Mouse (Mus musculus): ENCODE measurements around the gene Lclat1. TPM values are rescaled to one million over a fixed set of nuclear protein-coding genes. Genes with fewer than 3 reads are reported as not detected.
A peak's percentile ranks its signal among the peaks of the same experiment; 100 is the strongest.

Lclat1 gene
- polyA plus RNA-seq, 1 experiment from 2014 or later, result 54.6 TPM

DNA sequence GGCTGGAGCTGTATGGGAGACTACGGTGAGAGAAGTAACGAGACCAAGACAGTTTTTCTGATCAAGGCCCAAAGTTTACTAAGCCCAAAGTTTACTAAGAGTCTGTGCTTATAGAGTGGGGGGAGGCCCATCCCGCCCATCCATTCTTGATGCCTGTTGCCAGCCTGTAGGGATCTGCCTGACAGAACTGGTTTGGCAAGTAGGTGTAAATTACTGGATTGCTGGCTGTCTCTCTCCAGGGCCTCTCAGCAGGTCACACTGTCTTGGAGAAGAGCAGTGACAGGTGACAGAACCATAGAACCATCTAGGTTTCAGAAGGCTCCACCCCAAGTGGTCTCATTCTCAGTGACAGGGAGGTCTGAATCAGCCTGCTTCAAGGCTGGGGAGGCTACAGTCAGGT is 109.5 kb downstream of the Lclat1 start:
- WGBS, result 91% methylated on average over 3 of the region's 3 CpGs
- ATAC-seq (ENCODE audit: insufficient number of reproducible peaks, insufficient read depth, low FRiP score, low read depth), result no peak

GRCm38 (mm10) chr17:73220746-73221145 is 113.0 kb downstream of the Lclat1 start:
- Histone ChIP-seq H3K9ac (ENCODE audit: low read length) (peak overlapping the region; percentile 1), H3K36me3 (ENCODE audit: control insufficient read depth, insufficient read depth, low read length) (peaks cover 8% of the 10 kb centered on the region; the same call in 1 of the 2 replicates), H3K27me3 (ENCODE audit: control insufficient read depth, insufficient read depth, low read length) (no peaks in the 10 kb centered on the region), H3K4me3 (ENCODE audit: control insufficient read depth in 1 of 2, insufficient read depth in 1 of 2, low read depth in 1 of 2, low read length in 2 of 2) (no peak overlapping the region), H3K4me1 (ENCODE audit: control insufficient read depth in 2 of 2, insufficient read depth in 2 of 2, low read length in 2 of 2) (peaks cover 17 to 57% of the 10 kb centered on the region in 2 experiments), H3K9me3 (ENCODE audit: control insufficient read depth, low read length) (no peaks in the 10 kb centered on the region), H3K4me2 (ENCODE audit: low read length) (peak overlapping the region; percentile 26), H3K27ac (replicated peaks in 1 of 2; ENCODE audit: control insufficient read depth in 1 of 2, insufficient read depth in 1 of 2, low read depth in 2 of 2, low read length in 2 of 2) (peak overlapping the region; percentile 49 to 73; a peak in 3 of 4 replicates)
- no peak for ATAC-seq (ENCODE audit: insufficient number of reproducible peaks, insufficient read depth, low FRiP score, low read depth)
- whole genome bisulfite sequencing, result 31% methylated on average over 7 of the region's 7 CpGs

More for the DNA sequence above, 109.5 kb downstream of the Lclat1 start:
- Histone ChIP-seq H3K36me3 (ENCODE audit: control insufficient read depth, insufficient read depth, low read length) (peaks cover 8% of the 10 kb centered on the region; the same call in 1 of the 2 replicates), H3K27me3 (ENCODE audit: control insufficient read depth, insufficient read depth, low read length) (no peaks in the 10 kb centered on the region), H3K4me2 (ENCODE audit: low read length) (no peak overlapping the region), H3K27ac (replicated peaks in 1 of 2; ENCODE audit: control insufficient read depth in 1 of 2, insufficient read depth in 1 of 2, low read depth in 2 of 2, low read length in 2 of 2) (no peak overlapping the region), H3K9ac (ENCODE audit: low read length) (no peak overlapping the region), H3K4me1 (ENCODE audit: control insufficient read depth in 2 of 2, insufficient read depth in 2 of 2, low read length in 2 of 2) (peaks cover 12 to 34% of the 10 kb centered on the region in 2 experiments), H3K4me3 (ENCODE audit: control insufficient read depth in 1 of 2, insufficient read depth in 1 of 2, low read depth in 1 of 2, low read length in 2 of 2) (no peak overlapping the region), H3K9me3 (ENCODE audit: control insufficient read depth, low read length) (no peaks in the 10 kb centered on the region)

GRCm38 (mm10) chr17:73222077-73222476 is 114.3 kb downstream of the Lclat1 start:
- H3K9ac ChIP-seq (ENCODE audit: low read length), result peak overlapping the region; percentile 45; the same call in 1 of the 2 replicates
- peaks cover 19 to 69% of the 10 kb centered on the region in 2 experiments for H3K4me1 ChIP-seq (ENCODE audit: control insufficient read depth in 2 of 2, insufficient read depth in 2 of 2, low read length in 2 of 2)
- peaks cover 5% of the 10 kb centered on the region; the same call in 1 of the 2 replicates for H3K36me3 ChIP-seq (ENCODE audit: control insufficient read depth, insufficient read depth, low read length)
- peak overlapping the region; percentile 35 to 70 for H3K27ac ChIP-seq (replicated peaks in 1 of 2; ENCODE audit: control insufficient read depth in 1 of 2, insufficient read depth in 1 of 2, low read depth in 2 of 2, low read length in 2 of 2)
- H3K27me3 ChIP-seq (ENCODE audit: control insufficient read depth, insufficient read depth, low read length), result no peaks in the 10 kb centered on the region
- 34% methylated on average over 7 of the region's 7 CpGs for WGBS
- no peaks in the 10 kb centered on the region for H3K9me3 ChIP-seq (ENCODE audit: control insufficient read depth, low read length)
- H3K4me3 ChIP-seq (ENCODE audit: control insufficient read depth in 1 of 2, insufficient read depth in 1 of 2, low read depth in 1 of 2, low read length in 2 of 2), result no peak overlapping the region
- ATAC-seq (ENCODE audit: insufficient number of reproducible peaks, insufficient read depth, low FRiP score, low read depth), result no peak
- no peak overlapping the region for H3K4me2 ChIP-seq (ENCODE audit: low read length)

DNA sequence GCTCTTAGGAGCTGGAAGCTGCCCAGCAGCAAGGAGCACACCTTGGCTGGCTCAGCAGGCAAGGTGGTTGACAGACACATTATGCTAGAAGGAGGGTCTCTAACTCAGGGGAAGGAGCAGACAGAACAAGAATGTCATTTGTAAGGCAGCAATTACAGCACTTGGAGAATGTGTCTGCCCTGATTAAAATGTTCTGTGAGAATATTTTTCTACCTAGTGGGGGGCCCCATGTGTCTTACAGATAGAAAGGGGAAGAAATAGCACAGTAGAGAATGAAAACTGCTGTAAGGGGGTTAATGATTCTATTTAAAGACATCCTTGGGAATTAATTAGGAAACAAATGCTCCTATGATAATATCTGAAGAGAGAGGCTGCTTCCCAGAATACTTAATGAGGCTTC is 117.7 kb downstream of the Lclat1 start:
- Histone ChIP-seq H3K27ac (replicated peaks in 1 of 2; ENCODE audit: control insufficient read depth in 1 of 2, insufficient read depth in 1 of 2, low read depth in 2 of 2, low read length in 2 of 2) (peak overlapping the region; percentile 87 to 95), H3K9me3 (ENCODE audit: control insufficient read depth, low read length) (no peaks in the 10 kb centered on the region), H3K36me3 (ENCODE audit: control insufficient read depth, insufficient read depth, low read length) (0 out of 2 replicates have a peak, but pooled peaks cover 9% of the 10 kb centered on the region), H3K9ac (ENCODE audit: low read length) (peak overlapping the region; percentile 44), H3K4me1 (ENCODE audit: control insufficient read depth in 2 of 2, insufficient read depth in 2 of 2, low read length in 2 of 2) (peaks cover 27 to 81% of the 10 kb centered on the region in 2 experiments), H3K27me3 (ENCODE audit: control insufficient read depth, insufficient read depth, low read length) (no peaks in the 10 kb centered on the region), H3K4me2 (ENCODE audit: low read length) (peak overlapping the region; percentile 1; the same call in 1 of the 2 replicates), H3K4me3 (ENCODE audit: control insufficient read depth in 1 of 2, insufficient read depth in 1 of 2, low read depth in 1 of 2, low read length in 2 of 2) (no peak overlapping the region)
- 0 out of 2 replicates have a peak, but pooled peaks have one; percentile 16 for ATAC-seq (ENCODE audit: insufficient number of reproducible peaks, insufficient read depth, low FRiP score, low read depth)

GRCm38 (mm10) chr17:73225996-73226395 is 118.2 kb downstream of the Lclat1 start:
- Histone ChIP-seq H3K9me3 (ENCODE audit: control insufficient read depth, low read length) (no peaks in the 10 kb centered on the region), H3K27ac (replicated peaks in 1 of 2; ENCODE audit: control insufficient read depth in 1 of 2, insufficient read depth in 1 of 2, low read depth in 2 of 2, low read length in 2 of 2) (peak overlapping the region; percentile 95 to 96), H3K9ac (ENCODE audit: low read length) (no peak overlapping the region; the same call in 1 of the 2 replicates), H3K36me3 (ENCODE audit: control insufficient read depth, insufficient read depth, low read length) (0 out of 2 replicates have a peak, but pooled peaks cover 9% of the 10 kb centered on the region), H3K4me3 (ENCODE audit: control insufficient read depth in 1 of 2, insufficient read depth in 1 of 2, low read depth in 1 of 2, low read length in 2 of 2) (no peak overlapping the region), H3K4me1 (ENCODE audit: control insufficient read depth in 2 of 2, insufficient read depth in 2 of 2, low read length in 2 of 2) (peaks cover 26 to 79% of the 10 kb centered on the region in 2 experiments), H3K4me2 (ENCODE audit: low read length) (peak overlapping the region; percentile 10; the same call in 1 of the 2 replicates), H3K27me3 (ENCODE audit: control insufficient read depth, insufficient read depth, low read length) (no peaks in the 10 kb centered on the region)
- 2% methylated on average over 5 of the region's 5 CpGs for WGBS
- ATAC-seq (ENCODE audit: insufficient number of reproducible peaks, insufficient read depth, low FRiP score, low read depth), result peak; percentile 89

- Histone ChIP-seq H3K9ac (ENCODE audit: low read length) (peak overlapping the region; percentile 52; the same call in 1 of the 2 replicates), H3K27ac (replicated peaks in 1 of 2; ENCODE audit: control insufficient read depth in 1 of 2, insufficient read depth in 1 of 2, low read depth in 2 of 2, low read length in 2 of 2) (peak overlapping the region; percentile 95 to 96), H3K36me3 (ENCODE audit: control insufficient read depth, insufficient read depth, low read length) (0 out of 2 replicates have a peak, but pooled peaks cover 9% of the 10 kb centered on the region), H3K4me3 (ENCODE audit: control insufficient read depth in 1 of 2, insufficient read depth in 1 of 2, low read depth in 1 of 2, low read length in 2 of 2) (no peak overlapping the region), H3K4me2 (ENCODE audit: low read length) (peak overlapping the region; percentile 10; the same call in 1 of the 2 replicates), H3K27me3 (ENCODE audit: control insufficient read depth, insufficient read depth, low read length) (no peaks in the 10 kb centered on the region), H3K9me3 (ENCODE audit: control insufficient read depth, low read length) (no peaks in the 10 kb centered on the region), H3K4me1 (ENCODE audit: control insufficient read depth in 2 of 2, insufficient read depth in 2 of 2, low read length in 2 of 2) (peaks cover 22 to 73% of the 10 kb centered on the region in 2 experiments)
- ATAC-seq (ENCODE audit: insufficient number of reproducible peaks, insufficient read depth, low FRiP score, low read depth), result no peak
- WGBS, result 58% methylated on average over 2 of the region's 2 CpGs
These were observed 118.8 kb downstream of the Lclat1 start for GRCm38 (mm10) chr17:73226595-73226994.

DNA sequence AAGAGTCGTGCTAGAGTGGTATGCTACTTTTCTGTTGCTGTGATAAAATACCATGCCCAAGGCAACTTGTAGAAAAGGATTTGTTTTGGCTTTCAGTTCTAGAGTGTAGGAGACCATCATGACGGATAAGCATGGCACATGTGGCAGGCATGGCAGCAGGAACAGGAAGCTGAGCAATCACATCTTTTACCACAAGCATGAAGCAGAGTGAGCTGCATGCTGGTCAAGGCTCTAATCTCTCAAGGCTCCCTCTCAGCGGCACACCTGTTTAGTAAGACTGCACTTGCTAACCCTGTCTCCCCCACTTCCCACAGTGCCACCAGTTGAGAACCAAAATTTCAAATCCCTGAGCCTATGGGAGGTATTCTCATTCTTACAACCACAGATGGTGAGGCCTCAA is 119.6 kb downstream of the Lclat1 start:
- peak overlapping the region; percentile 95 to 96 for H3K27ac ChIP-seq (replicated peaks in 1 of 2; ENCODE audit: control insufficient read depth in 1 of 2, insufficient read depth in 1 of 2, low read depth in 2 of 2, low read length in 2 of 2)

More for the DNA sequence above, 119.6 kb downstream of the Lclat1 start:
- Histone ChIP-seq H3K27me3 (ENCODE audit: control insufficient read depth, insufficient read depth, low read length) (no peaks in the 10 kb centered on the region), H3K4me2 (ENCODE audit: low read length) (no peak overlapping the region), H3K4me3 (ENCODE audit: control insufficient read depth in 1 of 2, insufficient read depth in 1 of 2, low read depth in 1 of 2, low read length in 2 of 2) (no peak overlapping the region), H3K36me3 (ENCODE audit: control insufficient read depth, insufficient read depth, low read length) (0 out of 2 replicates have a peak, but pooled peaks cover 9% of the 10 kb centered on the region), H3K9me3 (ENCODE audit: control insufficient read depth, low read length) (no peaks in the 10 kb centered on the region), H3K9ac (ENCODE audit: low read length) (no peak overlapping the region), H3K4me1 (ENCODE audit: control insufficient read depth in 2 of 2, insufficient read depth in 2 of 2, low read length in 2 of 2) (peaks cover 19 to 69% of the 10 kb centered on the region in 2 experiments)
- 56% methylated on average over 3 of the region's 3 CpGs for WGBS
- no peak for ATAC-seq (ENCODE audit: insufficient number of reproducible peaks, insufficient read depth, low FRiP score, low read depth)

Measured in heart, embryonic 14.5 days (tissue).